Mouse (Mus musculus): ENCODE results near the gene Cracr2a. TPM values are rescaled to one million over a fixed set of nuclear protein-coding genes. Genes with fewer than 3 reads are reported as not detected.
A peak's percentile ranks its signal among the peaks of the same experiment; 100 is the strongest.
"Not testable (repeated sequence)": the region's sequence is repeated elsewhere in the genome, so short reads cannot be mapped to it uniquely, and the experiment has no call there.

Cracr2a gene
- polyA plus RNA-seq (2015; fragmentation: Nextera tagmentation; extraction: Ambion mirVana), result 1.7 and 1.9 TPM in 2 replicates

DNA sequence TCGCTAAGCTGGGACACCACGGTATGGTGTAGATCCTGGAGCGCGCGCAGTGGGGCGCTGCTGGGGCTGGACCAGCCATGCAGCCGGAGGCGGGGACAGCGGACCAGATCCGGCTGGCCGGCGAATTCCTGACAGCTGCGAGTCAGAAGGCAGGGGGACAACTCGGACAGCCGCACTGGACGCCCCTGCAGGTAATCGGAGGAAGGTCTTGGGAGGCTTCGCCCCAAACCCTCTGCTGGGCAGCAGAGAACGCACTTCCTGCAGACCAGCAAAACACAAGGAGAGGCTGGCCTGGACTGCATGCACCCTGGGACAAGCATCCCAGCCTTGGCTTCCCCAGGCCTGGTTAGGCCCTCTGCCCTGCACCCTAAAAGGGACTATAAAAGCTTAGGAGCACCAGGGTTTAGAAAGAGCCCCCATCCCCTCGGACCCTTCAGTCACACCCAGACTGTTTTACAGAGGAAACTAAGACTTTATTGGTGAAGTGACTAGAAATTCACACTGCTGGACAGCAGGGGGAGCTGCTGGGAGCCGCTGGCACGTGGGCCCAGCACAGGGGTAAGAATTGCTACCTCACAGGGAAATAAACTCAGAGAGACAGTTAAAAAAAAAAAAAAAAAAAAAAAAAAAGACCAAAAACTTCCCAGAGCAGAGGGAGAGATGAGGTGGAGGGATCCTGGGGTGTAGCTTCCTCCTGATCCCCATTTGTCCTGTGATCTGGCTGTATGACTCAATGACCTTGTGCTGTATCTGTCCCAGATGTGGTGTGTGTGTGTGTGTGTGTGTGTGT is at the start of gene Cracr2a:
Gene Cracr2a, plus strand, starts transcription at position 108 of the 790 bp plus-strand sequence.
- Histone ChIP-seq H3K27me3 (ENCODE audit: control insufficient read depth, insufficient read depth, low read length) (no peaks in the 10 kb centered on the region), H3K9ac (ENCODE audit: low read length) (peak within 1 kb of the TSS; percentile 75), H3K4me3 (ENCODE audit: low read length) (peak within 1 kb of the TSS; percentile 66), H3K27ac (ENCODE audit: low read length) (peak within 1 kb of the TSS; percentile 51), H3K36me3 (ENCODE audit: control insufficient read depth, insufficient read depth) (no peaks in the 10 kb centered on the region), H3K4me2 (ENCODE audit: low read depth, low read length) (peak within 1 kb of the TSS; percentile 86), H3K4me1 (ENCODE audit: control insufficient read depth, insufficient read depth, low read length) (peaks cover 16% of the 10 kb centered on the region), H3K9me3 (replicated peaks; ENCODE audit: control insufficient read depth, low read length) (no peaks in the 10 kb centered on the region)
- peak; percentile 89 for ATAC-seq (replicated peaks; ENCODE audit: extremely low read depth, insufficient read depth, low FRiP score)
- under 1% methylated on average over 22 of the region's 22 CpGs for WGBS

DNA sequence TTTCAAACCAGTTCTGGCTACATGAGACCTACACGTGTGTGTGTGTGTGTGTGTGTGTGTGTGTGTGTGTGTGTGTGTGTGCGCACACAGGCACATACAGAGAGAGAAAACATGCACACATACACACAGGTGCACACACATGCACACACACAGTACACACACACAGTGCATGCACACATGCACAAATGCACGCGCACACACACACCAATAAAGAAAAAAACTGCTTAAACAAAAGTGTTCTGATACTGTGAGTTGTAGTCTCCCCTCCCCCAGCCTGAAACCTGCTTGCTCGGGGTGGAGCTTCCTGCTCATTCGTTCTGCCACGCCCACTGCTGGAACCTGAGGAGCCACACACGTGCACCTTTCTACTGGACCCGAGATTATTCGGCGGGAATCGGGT is 47.4 kb upstream of the Cracr2a start:
- WGBS, result 86% methylated on average over 6 of the region's 12 CpGs
- not testable (repeated sequence) for H3K9me3 ChIP-seq (replicated peaks; ENCODE audit: control insufficient read depth, low read length); H3K4me3 ChIP-seq (ENCODE audit: low read length)

DNA sequence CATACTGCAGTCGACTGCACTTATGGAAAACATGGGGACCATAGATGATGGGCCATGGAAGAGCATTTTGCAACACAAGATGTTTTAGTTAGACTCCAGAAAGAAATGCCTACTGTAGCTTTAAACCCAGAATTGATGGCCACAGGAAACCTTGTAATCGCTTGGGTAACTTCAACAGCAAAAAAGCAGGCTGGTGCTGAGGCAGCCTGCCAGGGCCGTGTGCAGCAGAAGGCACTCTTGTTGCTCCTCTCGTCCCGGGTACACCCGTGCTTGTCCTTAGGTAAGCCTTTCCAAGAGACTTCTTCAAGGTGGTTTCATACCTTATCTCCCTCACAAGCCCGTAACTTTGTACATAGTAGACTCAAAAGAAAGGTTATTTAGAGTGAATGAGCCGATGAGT is 40.0 kb upstream of the Cracr2a start:
- Histone ChIP-seq H3K9ac (ENCODE audit: low read length) (no peak overlapping the region), H3K4me2 (ENCODE audit: low read depth, low read length) (no peak overlapping the region), H3K4me1 (ENCODE audit: control insufficient read depth, insufficient read depth, low read length) (peaks cover 3% of the 10 kb centered on the region; the same call in 1 of the 2 replicates), H3K9me3 (replicated peaks; ENCODE audit: control insufficient read depth, low read length) (no peaks in the 10 kb centered on the region), H3K27me3 (ENCODE audit: control insufficient read depth, insufficient read depth, low read length) (no peaks in the 10 kb centered on the region), H3K4me3 (ENCODE audit: low read length) (no peak overlapping the region), H3K27ac (ENCODE audit: low read length) (no peak overlapping the region), H3K36me3 (ENCODE audit: control insufficient read depth, insufficient read depth) (no peaks in the 10 kb centered on the region)
- 52% methylated on average over 8 of the region's 8 CpGs for WGBS
- ATAC-seq (replicated peaks; ENCODE audit: extremely low read depth, insufficient read depth, low FRiP score), result no peak

More for the DNA sequence above, 47.4 kb upstream of the Cracr2a start:
- H3K9ac ChIP-seq (ENCODE audit: low read length); H3K27ac ChIP-seq (ENCODE audit: low read length); H3K4me2 ChIP-seq (ENCODE audit: low read depth, low read length); H3K36me3 ChIP-seq (ENCODE audit: control insufficient read depth, insufficient read depth); H3K27me3 ChIP-seq (ENCODE audit: control insufficient read depth, insufficient read depth, low read length); H3K4me1 ChIP-seq (ENCODE audit: control insufficient read depth, insufficient read depth, low read length); ATAC-seq (replicated peaks; ENCODE audit: extremely low read depth, insufficient read depth, low FRiP score): not testable (repeated sequence)

DNA sequence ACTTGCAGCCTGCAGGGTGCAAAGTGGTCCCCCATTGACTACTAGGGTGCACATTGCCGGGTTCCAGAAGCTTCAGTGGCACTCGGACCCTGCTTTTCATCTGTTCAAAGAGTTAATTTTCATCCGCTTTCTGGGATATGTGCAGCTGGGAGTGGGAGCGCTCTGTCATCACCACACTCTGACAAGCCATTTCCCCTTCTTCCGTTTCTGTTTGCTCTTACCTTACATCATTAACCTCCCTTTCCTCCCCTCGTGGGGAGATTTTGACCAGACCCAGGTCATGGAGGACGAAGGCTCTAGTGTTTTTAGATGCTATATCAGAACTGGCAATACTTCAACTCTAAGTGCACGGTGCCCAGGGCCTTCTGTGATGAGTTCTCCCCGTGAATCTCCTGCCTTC is 38.8 kb upstream of the Cracr2a start:
- Histone ChIP-seq H3K27me3 (ENCODE audit: control insufficient read depth, insufficient read depth, low read length) (no peaks in the 10 kb centered on the region), H3K27ac (ENCODE audit: low read length) (no peak overlapping the region), H3K4me1 (ENCODE audit: control insufficient read depth, insufficient read depth, low read length) (peaks cover 3% of the 10 kb centered on the region; the same call in 1 of the 2 replicates), H3K36me3 (ENCODE audit: control insufficient read depth, insufficient read depth) (no peaks in the 10 kb centered on the region), H3K9me3 (replicated peaks; ENCODE audit: control insufficient read depth, low read length) (no peaks in the 10 kb centered on the region), H3K4me2 (ENCODE audit: low read depth, low read length) (no peak overlapping the region), H3K9ac (ENCODE audit: low read length) (no peak overlapping the region), H3K4me3 (ENCODE audit: low read length) (no peak overlapping the region)
- ATAC-seq (replicated peaks; ENCODE audit: extremely low read depth, insufficient read depth, low FRiP score), result no peak
- 20% methylated on average over 9 of the region's 9 CpGs for WGBS

DNA sequence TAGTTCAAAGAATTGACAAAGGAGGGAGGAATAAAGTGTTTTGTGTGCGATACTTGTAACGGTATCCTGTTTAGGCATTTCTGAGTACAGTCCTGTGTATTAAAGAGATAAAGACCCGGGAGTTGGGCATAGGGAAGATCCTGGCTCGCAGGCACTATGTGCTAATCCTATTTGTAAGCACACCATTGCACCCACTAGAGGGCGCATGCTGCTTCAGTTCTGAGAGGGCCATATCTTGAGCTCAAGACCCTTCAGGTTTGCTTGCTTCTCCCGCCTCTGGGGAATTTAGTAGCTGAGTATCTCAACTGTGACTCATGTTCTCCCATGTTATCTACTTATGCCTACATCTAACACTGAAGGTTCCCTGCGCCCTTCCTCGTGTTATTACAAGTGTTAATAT is 36.7 kb upstream of the Cracr2a start:
- Histone ChIP-seq H3K9ac (ENCODE audit: low read length) (no peak overlapping the region), H3K4me2 (ENCODE audit: low read depth, low read length) (no peak overlapping the region), H3K27ac (ENCODE audit: low read length) (no peak overlapping the region), H3K4me3 (ENCODE audit: low read length) (no peak overlapping the region), H3K27me3 (ENCODE audit: control insufficient read depth, insufficient read depth, low read length) (no peaks in the 10 kb centered on the region), H3K9me3 (replicated peaks; ENCODE audit: control insufficient read depth, low read length) (no peaks in the 10 kb centered on the region), H3K4me1 (ENCODE audit: control insufficient read depth, insufficient read depth, low read length) (peaks cover 11% of the 10 kb centered on the region), H3K36me3 (ENCODE audit: control insufficient read depth, insufficient read depth) (no peaks in the 10 kb centered on the region)
- no peak for ATAC-seq (replicated peaks; ENCODE audit: extremely low read depth, insufficient read depth, low FRiP score)
- WGBS, result 22% methylated on average over 8 of the region's 8 CpGs

DNA sequence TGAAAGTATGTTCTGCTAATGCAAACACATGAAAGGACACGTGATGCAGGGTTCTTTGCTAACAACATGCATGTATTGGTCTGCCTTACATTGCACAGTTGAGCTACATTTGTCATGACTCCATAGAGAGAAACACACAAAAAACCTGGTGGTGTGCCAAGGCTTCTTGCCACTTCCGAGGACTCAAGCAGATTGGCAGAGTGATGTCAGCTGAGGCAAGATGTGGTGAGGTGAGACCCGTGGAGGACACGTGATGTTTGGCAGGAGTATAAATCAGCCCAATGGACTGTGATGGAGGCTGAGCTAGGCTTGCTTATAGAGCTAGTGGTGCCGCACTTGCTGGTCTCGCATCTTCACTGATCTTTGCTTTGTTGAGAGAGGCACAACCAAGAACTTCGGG is 32.5 kb upstream of the Cracr2a start:
- H3K4me2 ChIP-seq (ENCODE audit: low read depth, low read length), result no peak overlapping the region
- no peak for ATAC-seq (replicated peaks; ENCODE audit: extremely low read depth, insufficient read depth, low FRiP score)
- H3K27ac ChIP-seq (ENCODE audit: low read length), result peak overlapping the region; percentile 69
- H3K36me3 ChIP-seq (ENCODE audit: control insufficient read depth, insufficient read depth), result no peaks in the 10 kb centered on the region
- H3K4me1 ChIP-seq (ENCODE audit: control insufficient read depth, insufficient read depth, low read length), result peaks cover 18% of the 10 kb centered on the region
- no peak overlapping the region for H3K9ac ChIP-seq (ENCODE audit: low read length)
- H3K4me3 ChIP-seq (ENCODE audit: low read length), result no peak overlapping the region
- 70% methylated on average over 7 of the region's 7 CpGs for WGBS
- no peaks in the 10 kb centered on the region for H3K27me3 ChIP-seq (ENCODE audit: control insufficient read depth, insufficient read depth, low read length)
- no peaks in the 10 kb centered on the region for H3K9me3 ChIP-seq (replicated peaks; ENCODE audit: control insufficient read depth, low read length)

DNA sequence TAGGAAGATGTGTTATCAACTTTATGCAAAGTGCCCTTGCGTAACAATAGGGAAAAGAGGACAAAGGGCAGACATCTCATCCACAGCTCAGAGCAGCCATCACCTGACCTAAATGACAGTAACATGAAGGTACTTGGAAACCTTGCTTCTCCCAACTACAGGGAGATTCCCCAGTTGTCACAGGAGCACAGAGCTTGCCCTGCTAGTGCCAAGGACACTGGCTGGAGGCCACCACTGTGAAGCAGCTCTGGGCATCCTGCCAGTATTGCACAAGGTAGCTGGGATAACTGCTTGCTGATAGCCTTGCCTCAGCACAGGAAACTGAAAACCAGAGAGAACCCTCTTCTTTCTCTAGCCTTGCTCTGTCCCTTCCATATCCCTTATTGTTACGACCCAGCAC is 31.7 kb upstream of the Cracr2a start:
- Histone ChIP-seq H3K27ac (ENCODE audit: low read length) (peak overlapping the region; percentile 69), H3K4me3 (ENCODE audit: low read length) (no peak overlapping the region), H3K36me3 (ENCODE audit: control insufficient read depth, insufficient read depth) (no peaks in the 10 kb centered on the region), H3K9me3 (replicated peaks; ENCODE audit: control insufficient read depth, low read length) (no peaks in the 10 kb centered on the region), H3K4me1 (ENCODE audit: control insufficient read depth, insufficient read depth, low read length) (peaks cover 18% of the 10 kb centered on the region), H3K27me3 (ENCODE audit: control insufficient read depth, insufficient read depth, low read length) (no peaks in the 10 kb centered on the region), H3K4me2 (ENCODE audit: low read depth, low read length) (peak overlapping the region; percentile 7; the same call in 1 of the 2 replicates), H3K9ac (ENCODE audit: low read length) (no peak overlapping the region)
- 24% methylated on average over 2 of the region's 2 CpGs for WGBS
- ATAC-seq (replicated peaks; ENCODE audit: extremely low read depth, insufficient read depth, low FRiP score), result peak; percentile 87

DNA sequence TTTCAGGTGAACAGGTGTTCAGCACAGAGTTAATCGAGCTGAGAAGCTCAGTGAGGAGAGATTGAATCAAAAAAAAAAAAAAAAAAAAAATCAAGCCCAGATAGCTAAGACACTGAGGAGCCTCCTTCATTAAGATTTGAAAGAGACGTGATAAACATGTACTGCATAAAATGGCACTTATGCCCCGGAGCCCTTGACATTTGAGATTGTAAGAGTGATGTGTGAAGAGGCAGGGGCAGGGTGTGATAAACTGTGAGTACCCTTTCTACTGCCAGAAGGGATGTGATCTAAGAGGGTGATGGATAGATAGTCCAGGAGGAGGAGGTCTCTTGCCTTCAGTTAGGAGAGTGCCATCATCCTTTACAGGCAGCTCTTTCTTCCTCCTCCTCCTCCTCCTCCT is 30.9 kb upstream of the Cracr2a start:
- Histone ChIP-seq H3K9ac (ENCODE audit: low read length) (no peak overlapping the region), H3K4me2 (ENCODE audit: low read depth, low read length) (no peak overlapping the region)

DNA sequence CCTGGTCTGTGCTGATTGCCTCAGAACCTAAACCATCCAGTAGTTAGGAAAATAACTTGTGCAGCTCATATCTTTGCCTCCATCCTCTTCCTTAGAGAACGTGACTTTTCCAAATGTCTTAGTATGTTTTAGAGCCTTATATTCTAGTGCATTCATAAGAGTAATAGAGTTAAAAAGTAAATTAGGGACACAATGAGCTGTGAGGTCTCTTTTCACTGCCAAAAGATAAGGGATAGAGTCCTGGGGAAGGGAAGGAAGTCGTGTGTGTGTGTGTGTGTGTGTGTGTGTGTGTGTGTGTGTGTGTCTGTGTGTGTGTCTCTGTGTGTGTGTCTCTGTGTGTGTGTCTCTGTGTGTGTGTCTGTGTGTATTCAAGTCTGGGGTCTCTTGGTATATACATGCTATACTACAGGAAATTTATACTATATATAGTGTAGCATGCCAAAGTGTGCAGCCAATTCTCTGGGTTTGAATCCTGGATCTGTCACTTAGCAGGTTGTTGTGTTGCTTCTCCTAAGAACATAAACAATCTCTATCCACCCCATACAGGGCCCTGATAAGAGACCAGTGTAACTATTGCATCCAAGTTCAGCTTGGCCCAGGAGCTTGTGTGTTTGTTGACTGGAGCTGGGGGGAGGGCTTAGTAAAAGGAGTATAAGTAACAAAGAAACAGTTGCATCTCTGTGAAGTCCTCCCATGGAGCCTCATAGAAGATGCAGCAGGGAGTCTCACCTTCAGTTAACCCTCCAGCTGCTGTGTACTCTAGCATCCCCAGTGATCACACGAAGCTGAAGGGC is 29.5 kb upstream of the Cracr2a start:
- H3K4me1 ChIP-seq (ENCODE audit: control insufficient read depth, insufficient read depth, low read length), result peaks cover 18% of the 10 kb centered on the region
- H3K4me3 ChIP-seq (ENCODE audit: low read length), result no peak overlapping the region
- no peak overlapping the region for H3K9ac ChIP-seq (ENCODE audit: low read length)
- H3K36me3 ChIP-seq (ENCODE audit: control insufficient read depth, insufficient read depth), result no peaks in the 10 kb centered on the region
- no peaks in the 10 kb centered on the region for H3K9me3 ChIP-seq (replicated peaks; ENCODE audit: control insufficient read depth, low read length)
- H3K27me3 ChIP-seq (ENCODE audit: control insufficient read depth, insufficient read depth, low read length), result no peaks in the 10 kb centered on the region
- H3K27ac ChIP-seq (ENCODE audit: low read length), result no peak overlapping the region
- no peak for ATAC-seq (replicated peaks; ENCODE audit: extremely low read depth, insufficient read depth, low FRiP score)
- 39% methylated on average over 3 of the region's 3 CpGs for WGBS
- H3K4me2 ChIP-seq (ENCODE audit: low read depth, low read length), result no peak overlapping the region

More for the DNA sequence above, 30.9 kb upstream of the Cracr2a start:
- Histone ChIP-seq H3K4me1 (ENCODE audit: control insufficient read depth, insufficient read depth, low read length) (peaks cover 18% of the 10 kb centered on the region), H3K27me3 (ENCODE audit: control insufficient read depth, insufficient read depth, low read length) (no peaks in the 10 kb centered on the region), H3K9me3 (replicated peaks; ENCODE audit: control insufficient read depth, low read length) (no peaks in the 10 kb centered on the region), H3K36me3 (ENCODE audit: control insufficient read depth, insufficient read depth) (no peaks in the 10 kb centered on the region), H3K27ac (ENCODE audit: low read length) (peak overlapping the region; percentile 69), H3K4me3 (ENCODE audit: low read length) (no peak overlapping the region)
- ATAC-seq (replicated peaks; ENCODE audit: extremely low read depth, insufficient read depth, low FRiP score), result no peak
- WGBS, result 26% methylated on average over 3 of the region's 3 CpGs
